Comparison of ENCODE assay signal across 9 mouse cellular contexts in genomic region chr11:67652194-67652892, GRCm38 (mm10). TPM values are rescaled to one million over a fixed set of nuclear protein-coding genes. Genes with fewer than 3 reads are reported as not detected.
A peak's percentile ranks its signal among the peaks of the same experiment; 100 is the strongest.
DNase-seq lines count a peak whose midpoint lies in the region; ATAC-seq and TF ChIP-seq lines count a peak whose summit lies in the region.
"Had no signal": no experiment of that assay in that cellular context is flagged by ENCODE, and none has a peak within 500 bp of the region (broad histone marks: within the 10 kb centered on the region; RNA-seq: fewer than 3 reads in every experiment).

No protein-coding gene starts in this region.

- H3K27me3 ChIP-seq in heart, embryonic 13.5 days (replicated peaks): no peaks in the 10 kb centered on the region
- no peaks in the 10 kb centered on the region; the same call in 1 of the 2 replicates for H3K27me3 ChIP-seq in forebrain, embryonic 12.5 days
- H3K27me3 ChIP-seq in liver, embryonic 14.5 days (ENCODE audit: control insufficient read depth, insufficient read depth, low read length): no peaks in the 10 kb centered on the region
- H3K27me3 ChIP-seq: stomach, embryonic 15.5 days had no signal

- DNase-seq in heart, adult 9 months (ENCODE audit: low spot score in 2 of 2): no peak
- peak; percentile 71 for DNase-seq in 3T3-L1 (ENCODE audit: low read depth, low spot score)
- peak; percentile 71 for DNase-seq in brain, embryonic 14.5 days (ENCODE audit: low read depth)
- DNase-seq in liver, embryonic 14.5 days (ENCODE audit: low read depth in 3 of 3, low spot score in 3 of 3): no peak
- peak; percentile 55 for DNase-seq in right cerebral cortex, postnatal 4 days
- DNase-seq in spleen, adult 12 weeks (ENCODE audit: low spot score): no peak

- H3K9me3 ChIP-seq in heart, embryonic 13.5 days: no peaks in the 10 kb centered on the region
- no peaks in the 10 kb centered on the region for H3K9me3 ChIP-seq in forebrain, embryonic 12.5 days
- no peaks in the 10 kb centered on the region for H3K9me3 ChIP-seq in liver, embryonic 14.5 days (ENCODE audit: control insufficient read depth, low read length)
- H3K9me3 ChIP-seq: stomach, embryonic 15.5 days had no signal

- 19% methylated on average over 14 of the region's 14 CpGs for WGBS in heart, embryonic 13.5 days
- 15% methylated on average over 14 of the region's 14 CpGs for WGBS in forebrain, embryonic 12.5 days
- 14% methylated on average over 14 of the region's 14 CpGs for WGBS in liver, embryonic 14.5 days (ENCODE audit: insufficient replicate concordance)

- no peak overlapping the region for H3K4me3 ChIP-seq in heart, embryonic 13.5 days
- no peak overlapping the region for H3K4me3 ChIP-seq in forebrain, embryonic 12.5 days (replicated peaks)
- no peak overlapping the region for H3K4me3 ChIP-seq in liver, embryonic 14.5 days (ENCODE audit: insufficient read depth in 1 of 2, low read depth in 2 of 2, low read length in 2 of 2)
- H3K4me3 ChIP-seq: stomach, embryonic 15.5 days had no signal

- ATAC-seq in heart, embryonic 13.5 days (ENCODE audit: extremely low read depth, insufficient number of reproducible peaks, low FRiP score, low TSS enrichment): no peak
- 0 out of 2 replicates have a peak, but pooled peaks have one; percentile 40 for ATAC-seq in forebrain, embryonic 12.5 days (ENCODE audit: low FRiP score)
- ATAC-seq in liver, embryonic 14.5 days (ENCODE audit: insufficient read depth): no peak

- peak; percentile 84 for TF ChIP-seq CTCF in brain, embryonic 14.5 days (IDR thresholded peaks at IDR 0.05; ENCODE audit: borderline replicate concordance, extremely low read depth, insufficient read depth, insufficient read length)
- TF ChIP-seq CTCF in liver, embryonic 14.5 days (IDR thresholded peaks at IDR 0.05; ENCODE audit: low read depth): peak; percentile 60

- no peak for TF ChIP-seq POLR2A in brain, embryonic 14.5 days (IDR thresholded peaks at IDR 0.05; ENCODE audit: borderline replicate concordance, extremely low read depth, insufficient read depth, insufficient read length, poor library complexity, severe bottlenecking)

- H3K9ac ChIP-seq in heart, embryonic 13.5 days: 0 out of 2 replicates have a peak overlapping the region, but pooled peaks have one; percentile 3
- H3K9ac ChIP-seq in forebrain, embryonic 12.5 days: no peak overlapping the region
- no peak overlapping the region for H3K9ac ChIP-seq in liver, embryonic 14.5 days (replicated peaks)
- H3K9ac ChIP-seq: stomach, embryonic 15.5 days had no signal

- no peak overlapping the region for H3K4me2 ChIP-seq in heart, embryonic 13.5 days
- H3K4me2 ChIP-seq in forebrain, embryonic 12.5 days: peak overlapping the region; percentile 24; the same call in 1 of the 2 replicates
- H3K4me2 ChIP-seq in liver, embryonic 14.5 days (ENCODE audit: low read depth): no peak overlapping the region
- H3K4me2 ChIP-seq: stomach, embryonic 15.5 days had no signal

- peaks cover 21% of the 10 kb centered on the region for H3K4me1 ChIP-seq in heart, embryonic 13.5 days
- peaks cover 12% of the 10 kb centered on the region for H3K4me1 ChIP-seq in forebrain, embryonic 12.5 days
- no peaks in the 10 kb centered on the region for H3K4me1 ChIP-seq in liver, embryonic 14.5 days (replicated peaks; ENCODE audit: control insufficient read depth in 2 of 2, insufficient read depth in 2 of 2, low read length in 1 of 2)

- no peak overlapping the region for H3K27ac ChIP-seq in heart, embryonic 13.5 days (replicated peaks)
- no peak overlapping the region for H3K27ac ChIP-seq in forebrain, embryonic 12.5 days
- H3K27ac ChIP-seq in liver, embryonic 14.5 days: no peak overlapping the region
- H3K27ac ChIP-seq: stomach, embryonic 15.5 days had no signal

- no peak for TF ChIP-seq EP300 in liver, embryonic 14.5 days (IDR thresholded peaks at IDR 0.05; ENCODE audit: low read depth)

- H3K36me3 ChIP-seq in heart, embryonic 13.5 days: no peaks in the 10 kb centered on the region
- H3K36me3 ChIP-seq in forebrain, embryonic 12.5 days (replicated peaks): no peaks in the 10 kb centered on the region
- H3K36me3 ChIP-seq in liver, embryonic 14.5 days (replicated peaks; ENCODE audit: control insufficient read depth, insufficient read depth, low read depth): no peaks in the 10 kb centered on the region
- H3K36me3 ChIP-seq: stomach, embryonic 15.5 days had no signal

RNA-seq across cellular contexts. Expression of gene Rcvrn, which starts 42.8 kb away (rescaled TPM):
- not detected in 2 replicates for polyA plus RNA-seq in heart, embryonic 13.5 days (2015; fragmentation: Nextera tagmentation; extraction: Ambion mirVana)
- polyA plus RNA-seq in brain, embryonic 14.5 days (2012; rRNA removed): 0.21 and 0.28 TPM in 2 replicates
- not detected in 2 replicates for polyA plus RNA-seq in forebrain, embryonic 12.5 days (2016; fragmentation: Nextera tagmentation; extraction: Ambion mirVana)
- not detected in 2 replicates for polyA plus RNA-seq in liver, embryonic 14.5 days (2012; rRNA removed)
- polyA plus RNA-seq in liver, embryonic 14.5 days (2014; fragmentation: Nextera tagmentation; extraction: Ambion mirVana): not detected in 2 replicates
- polyA plus RNA-seq: stomach, embryonic 15.5 days had no signal

Comparison
In these comparisons a context has a peak if more than half of its experiments do, and no peak if none do; other contexts are left out.
1. DNase-seq: peak in 3T3-L1 (single experiment), brain, embryonic 14.5 days (single experiment) and right cerebral cortex, postnatal 4 days (single experiment); none in heart, adult 9 months (0 of 2), liver, embryonic 14.5 days (0 of 3) and spleen, adult 12 weeks (single experiment).